Mouse (Mus musculus) embryonic facial prominence, embryonic 12.5 days (tissue): ENCODE results near the gene Adprm. TPM values are rescaled to one million over a fixed set of nuclear protein-coding genes. Genes with fewer than 3 reads are reported as not detected.

Experiments used
- ATAC-seq: fragments of 200-750 bp; cut with Nextera tagmentation; 2 replicates; pipeline ENCODE4 v1.8.0; 2017; ENCODE audit not compliant: insufficient number of reproducible peaks, insufficient read depth, low FRiP score, low TSS enrichment
- H3K27ac ChIP-seq: fragments of 300-500 bp; sonication (generic); 2 replicates; pipeline ENCODE4 v1.5.1; 2016; ENCODE audit warnings: mild to moderate bottlenecking
- H3K27me3 ChIP-seq: fragments of 300-500 bp; sonication (generic); 2 replicates; pipeline ENCODE4 v1.6.1; 2016; ENCODE audit warnings: mild to moderate bottlenecking, moderate library complexity
- H3K36me3 ChIP-seq: fragments of 300-500 bp; sonication (generic); 2 replicates; pipeline ENCODE4 v1.6.1; 2016; ENCODE audit warnings: mild to moderate bottlenecking
- H3K4me1 ChIP-seq: fragments of 300-500 bp; sonication (generic); 2 replicates; pipeline ENCODE4 v1.6.1; 2016
- H3K4me2 ChIP-seq: fragments of 300-500 bp; sonication (generic); replicated peaks from 2 replicates; pipeline ENCODE4 v1.6.1; 2016; ENCODE audit warnings: mild to moderate bottlenecking, moderate library complexity
- H3K4me3 ChIP-seq: fragments of 300-500 bp; sonication (generic); 2 replicates; pipeline ENCODE4 v1.5.1; 2016; ENCODE audit warnings: mild to moderate bottlenecking
- H3K9ac ChIP-seq: fragments of 300-500 bp; sonication (generic); 2 replicates; pipeline ENCODE4 v1.6.1; 2016; ENCODE audit warnings: mild to moderate bottlenecking, moderate library complexity
- H3K9me3 ChIP-seq: fragments of 300-500 bp; sonication (generic); 2 replicates; pipeline ENCODE4 v1.6.1; 2016; ENCODE audit warnings: mild to moderate bottlenecking, moderate library complexity
- WGBS: fragments of 180-500 bp; shearing (Covaris S2); methylation state at CpG from one replicate; pipeline ENCODE4 v1.1.7; 2016; 5-methylcytosine and 5-hydroxymethylcytosine counted together
- microRNA-seq: library from miRNA; unstranded; fragments of <30 nt; microRNA quantifications from one replicate; pipeline ENCODE4, GENCODE M21; 2017
- polyA plus RNA-seq: library from polyadenylated mRNA; unstranded; fragments of >200 nt; fragmentation: Nextera tagmentation; extraction: Ambion mirVana; gene quantifications from 2 replicates; pipeline ENCODE4 v1.2.1, GENCODE M21; 2016

Adprm gene
- polyA plus RNA-seq, 1 experiment from 2014 or later: 34.8 TPM

DNA sequence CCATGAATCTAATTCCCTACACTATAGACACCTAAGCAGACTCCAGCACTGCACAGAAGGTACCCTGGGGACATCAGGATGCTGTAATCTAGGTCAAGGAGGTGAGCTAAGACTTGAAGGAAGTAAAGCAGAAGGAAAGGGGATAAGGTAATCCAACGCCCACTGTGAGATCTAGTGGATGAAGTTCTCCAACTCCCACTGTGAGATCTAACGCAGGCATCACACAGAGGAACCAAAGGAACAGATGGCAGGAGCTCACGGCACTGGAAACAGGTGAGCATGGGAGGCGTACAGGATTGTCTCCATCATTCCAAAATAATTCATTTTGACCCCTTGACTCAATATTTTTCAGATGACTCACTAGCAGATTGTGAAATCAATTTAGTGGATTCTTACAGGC is 55.9 kb downstream of the Adprm start:
- Histone ChIP-seq H3K36me3 (no peaks in the 10 kb centered on the region), H3K9ac (no peak overlapping the region), H3K4me1 (0 out of 2 replicates have a peak, but pooled peaks cover 5% of the 10 kb centered on the region), H3K4me3 (no peak overlapping the region), H3K27ac (no peak overlapping the region), H3K4me2 (no peak overlapping the region), H3K27me3 (no peaks in the 10 kb centered on the region), H3K9me3 (no peaks in the 10 kb centered on the region)
- 74% methylated on average over 4 of the region's 4 CpGs for WGBS
- no peak for ATAC-seq

DNA sequence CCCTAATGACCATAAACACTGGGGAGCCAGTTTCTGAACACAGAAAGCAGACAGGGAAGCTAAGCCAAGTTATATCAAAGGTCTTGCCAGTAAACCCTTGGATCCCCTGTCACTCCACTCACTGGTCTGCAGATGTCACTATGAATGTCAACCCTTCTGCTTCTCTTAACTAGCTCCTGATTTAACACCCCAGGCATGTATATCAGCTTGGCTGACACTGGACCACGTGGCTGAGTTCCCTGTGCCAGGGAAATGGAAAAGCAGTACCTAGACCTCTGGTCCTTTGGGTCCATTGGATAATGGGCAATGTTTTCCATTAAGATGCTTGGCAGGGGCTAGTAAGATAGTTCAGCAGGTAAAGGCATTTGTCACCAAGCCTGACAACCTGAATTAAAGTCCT is 58.7 kb downstream of the Adprm start:
- Histone ChIP-seq H3K4me1 (no peaks in the 10 kb centered on the region), H3K27ac (no peak overlapping the region), H3K27me3 (no peaks in the 10 kb centered on the region), H3K4me3 (no peak overlapping the region), H3K36me3 (no peaks in the 10 kb centered on the region), H3K9ac (no peak overlapping the region), H3K9me3 (no peaks in the 10 kb centered on the region), H3K4me2 (no peak overlapping the region)
- WGBS: 32% methylated on average over 1 of the region's 1 CpGs
- ATAC-seq: no peak

DNA sequence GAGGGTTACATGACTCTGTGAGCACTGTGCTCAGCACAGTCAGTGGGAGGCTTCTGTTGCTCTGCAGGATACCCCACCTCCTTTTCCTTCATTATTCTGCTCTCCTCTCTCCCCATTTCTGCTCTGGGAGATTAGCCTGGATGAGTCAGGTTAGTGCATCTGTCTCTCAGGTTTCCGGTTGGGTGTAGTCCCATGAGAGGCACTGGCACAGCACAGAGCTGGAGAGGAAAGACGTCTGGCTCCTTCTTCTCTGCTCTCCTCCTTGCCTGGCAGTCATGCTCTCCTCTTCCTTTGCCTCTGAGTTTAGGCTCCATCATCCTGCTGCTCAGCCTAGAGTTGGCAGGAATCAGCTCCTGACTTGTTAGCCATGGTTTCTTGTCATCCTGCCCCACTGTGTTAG is 60.2 kb downstream of the Adprm start:
- H3K9me3 ChIP-seq: no peaks in the 10 kb centered on the region
- no peak overlapping the region for H3K27ac ChIP-seq
- no peak overlapping the region for H3K4me2 ChIP-seq
- H3K9ac ChIP-seq: no peak overlapping the region
- H3K27me3 ChIP-seq: no peaks in the 10 kb centered on the region
- 61% methylated on average over 2 of the region's 2 CpGs for WGBS
- no peaks in the 10 kb centered on the region for H3K4me1 ChIP-seq
- H3K4me3 ChIP-seq: no peak overlapping the region
- no peaks in the 10 kb centered on the region for H3K36me3 ChIP-seq
- ATAC-seq: no peak

Small RNA genes within 50 kb of the gene (microRNA-seq; reads per million reads assigned to microRNA genes)
- not detected for gene Mir6923

Other genes starting within 250 kb of the Adprm start
- gene Pirt, start 140.6 kb downstream of the Adprm start, polyA plus RNA-seq: 8.2 and 10.5 TPM in 2 replicates
- not detected in 2 replicates for gene Tmem238l, start 96.0 kb downstream of the Adprm start, polyA plus RNA-seq
- gene Tmem220, start 27.4 kb downstream of the Adprm start, polyA plus RNA-seq: 1.0 and 1.8 TPM in 2 replicates
- 20.7 and 23.5 TPM in 2 replicates for gene Sco1, start 76 bp upstream of the Adprm start, polyA plus RNA-seq
- gene Myh3, start 25.7 kb upstream of the Adprm start, polyA plus RNA-seq: 25.2 and 34.6 TPM in 2 replicates
- gene Myh2, start 118.4 kb upstream of the Adprm start, polyA plus RNA-seq: 0.06 TPM in 1 of 2 replicates, not detected in the other
- 0.41 and 0.49 TPM in 2 replicates for gene Myh1, start 147.5 kb upstream of the Adprm start, polyA plus RNA-seq
- gene Myh4, start 185.4 kb upstream of the Adprm start, polyA plus RNA-seq: 0.05 and 0.24 TPM in 2 replicates
- 4.4 and 7.4 TPM in 2 replicates for gene Myh8, start 224.5 kb upstream of the Adprm start, polyA plus RNA-seq